Mouse (Mus musculus) embryonic facial prominence, embryonic 13.5 days (tissue): ENCODE data around the gene Spsb1. TPM values are rescaled to one million over a fixed set of nuclear protein-coding genes. Genes with fewer than 3 reads are reported as not detected.

Source experiments
- ATAC-seq: fragments of 200-750 bp; cut with Nextera tagmentation; 2 replicates; pipeline ENCODE4 v1.8.0; 2017; ENCODE audit warnings: low read depth; ENCODE audit not compliant: insufficient number of reproducible peaks, insufficient read depth, low FRiP score, low TSS enrichment
- H3K27ac ChIP-seq: fragments of 300-500 bp; sonication (generic); 2 replicates; pipeline ENCODE4 v1.5.1; 2015; ENCODE audit warnings: moderate library complexity, mild to moderate bottlenecking, inconsistent platforms
- H3K27me3 ChIP-seq: fragments of 300-500 bp; sonication (generic); 2 replicates; pipeline ENCODE4 v1.6.1; 2015; ENCODE audit warnings: mild to moderate bottlenecking, inconsistent platforms
- H3K36me3 ChIP-seq: fragments of 300-500 bp; sonication (generic); 2 replicates; pipeline ENCODE4 v1.6.1; 2015; ENCODE audit warnings: mild to moderate bottlenecking, inconsistent platforms
- H3K4me1 ChIP-seq: fragments of 300-500 bp; sonication (generic); 2 replicates; pipeline ENCODE4 v1.6.1; 2015; ENCODE audit warnings: inconsistent platforms
- H3K4me2 ChIP-seq: fragments of 300-500 bp; sonication (generic); 2 replicates; pipeline ENCODE4 v1.6.1; 2015; ENCODE audit warnings: moderate library complexity, mild to moderate bottlenecking, inconsistent platforms
- H3K4me3 ChIP-seq: fragments of 300-500 bp; sonication (generic); 2 replicates; pipeline ENCODE4 v1.5.1; 2015; ENCODE audit warnings: mild to moderate bottlenecking, inconsistent platforms
- H3K9ac ChIP-seq: fragments of 300-500 bp; sonication (generic); 2 replicates; pipeline ENCODE4 v1.6.1; 2015; ENCODE audit warnings: mild to moderate bottlenecking, inconsistent platforms
- H3K9me3 ChIP-seq: fragments of 300-500 bp; sonication (generic); 2 replicates; pipeline ENCODE4 v1.6.1; 2016; ENCODE audit warnings: inconsistent platforms
- WGBS: fragments of 180-500 bp; shearing (Covaris S2); methylation state at CpG from one replicate; pipeline ENCODE4 v1.1.7; 2015; ENCODE audit warnings: mixed read lengths; 5-methylcytosine and 5-hydroxymethylcytosine counted together
- polyA plus RNA-seq: library from polyadenylated mRNA; unstranded; fragments of >200 nt; fragmentation: Nextera tagmentation; extraction: Ambion mirVana; gene quantifications from 2 replicates; pipeline ENCODE4 v1.2.1, GENCODE M21; 2015

Spsb1 gene
- polyA plus RNA-seq, 1 experiment from 2014 or later = 12.2 TPM

GRCm38 (mm10) chr4:149965242-149965641 lies 10.4 kb upstream of the Spsb1 start:
- ATAC-seq = no peak
- peaks cover 39% of the 10 kb centered on the region for H3K4me1 ChIP-seq
- H3K27ac ChIP-seq = peak overlapping the region; percentile 24; the same call in 1 of the 2 replicates

GRCm38 (mm10) chr4:149964770-149965169 lies 9.9 kb upstream of the Spsb1 start:
- no peaks in the 10 kb centered on the region for H3K27me3 ChIP-seq
- WGBS = 17% methylated on average over 3 of the region's 3 CpGs
- no peak overlapping the region for H3K4me2 ChIP-seq
- no peak for ATAC-seq
- H3K27ac ChIP-seq = peak overlapping the region; percentile 24; the same call in 1 of the 2 replicates
- no peaks in the 10 kb centered on the region for H3K36me3 ChIP-seq
- H3K9ac ChIP-seq = peak overlapping the region; percentile 36; the same call in 1 of the 2 replicates
- peaks cover 39% of the 10 kb centered on the region for H3K4me1 ChIP-seq
- H3K4me3 ChIP-seq = no peak overlapping the region
- no peaks in the 10 kb centered on the region for H3K9me3 ChIP-seq

More at GRCm38 (mm10) chr4:149965242-149965641, 10.4 kb upstream of the Spsb1 start:
- Histone ChIP-seq H3K9ac (0 out of 2 replicates have a peak overlapping the region, but pooled peaks have one; percentile 32), H3K4me2 (no peak overlapping the region), H3K27me3 (no peaks in the 10 kb centered on the region), H3K4me3 (no peak overlapping the region), H3K9me3 (no peaks in the 10 kb centered on the region), H3K36me3 (no peaks in the 10 kb centered on the region)
- 50% methylated on average over 6 of the region's 6 CpGs for whole genome bisulfite sequencing

GRCm38 (mm10) chr4:149964285-149964684 lies 9.4 kb upstream of the Spsb1 start:
- H3K4me2 ChIP-seq = no peak overlapping the region
- ATAC-seq = no peak
- peak overlapping the region; percentile 24; the same call in 1 of the 2 replicates for H3K27ac ChIP-seq
- no peak overlapping the region for H3K4me3 ChIP-seq
- H3K9ac ChIP-seq = no peak overlapping the region
- H3K9me3 ChIP-seq = no peaks in the 10 kb centered on the region
- WGBS = 50% methylated on average over 8 of the region's 8 CpGs
- H3K4me1 ChIP-seq = peaks cover 39% of the 10 kb centered on the region
- H3K27me3 ChIP-seq = no peaks in the 10 kb centered on the region
- H3K36me3 ChIP-seq = no peaks in the 10 kb centered on the region

GRCm38 (mm10) chr4:149960391-149960790 lies 5.5 kb upstream of the Spsb1 start:
- no peak for ATAC-seq
- peaks cover 26% of the 10 kb centered on the region for H3K4me1 ChIP-seq
- H3K9me3 ChIP-seq = no peaks in the 10 kb centered on the region
- no peak overlapping the region for H3K4me2 ChIP-seq
- H3K27ac ChIP-seq = no peak overlapping the region
- no peak overlapping the region for H3K9ac ChIP-seq
- no peak overlapping the region for H3K4me3 ChIP-seq
- no peaks in the 10 kb centered on the region for H3K36me3 ChIP-seq
- 87% methylated on average over 7 of the region's 7 CpGs for WGBS
- H3K27me3 ChIP-seq = peaks cover 17% of the 10 kb centered on the region

- Histone ChIP-seq H3K9me3 (no peaks in the 10 kb centered on the region), H3K4me3 (no peak overlapping the region), H3K9ac (no peak overlapping the region), H3K4me2 (no peak overlapping the region), H3K27ac (no peak overlapping the region), H3K27me3 (peaks cover 18% of the 10 kb centered on the region), H3K36me3 (no peaks in the 10 kb centered on the region), H3K4me1 (peaks cover 22% of the 10 kb centered on the region)
- whole genome bisulfite sequencing = 56% methylated on average over 10 of the region's 10 CpGs
- no peak for ATAC-seq
These were observed 5.0 kb upstream of the Spsb1 start for GRCm38 (mm10) chr4:149959816-149960215.

- Histone ChIP-seq H3K4me2 (no peak overlapping the region), H3K36me3 (no peaks in the 10 kb centered on the region), H3K4me3 (no peak overlapping the region), H3K9me3 (no peaks in the 10 kb centered on the region), H3K4me1 (peaks cover 16% of the 10 kb centered on the region), H3K27me3 (peaks cover 18% of the 10 kb centered on the region), H3K27ac (no peak overlapping the region; the same call in 1 of the 2 replicates), H3K9ac (no peak overlapping the region)
- ATAC-seq = no peak
- WGBS = 4% methylated on average over 5 of the region's 5 CpGs
These were observed 3.7 kb upstream of the Spsb1 start for GRCm38 (mm10) chr4:149958566-149958965.

- H3K9me3 ChIP-seq = no peaks in the 10 kb centered on the region
- ATAC-seq = no peak
- H3K4me3 ChIP-seq = no peak overlapping the region
- H3K27me3 ChIP-seq = peaks cover 18% of the 10 kb centered on the region
- H3K4me2 ChIP-seq = peak overlapping the region; percentile 94
- no peak overlapping the region for H3K9ac ChIP-seq
- H3K4me1 ChIP-seq = peaks cover 32% of the 10 kb centered on the region
- H3K36me3 ChIP-seq = no peaks in the 10 kb centered on the region
- 43% methylated on average over 13 of the region's 13 CpGs for WGBS
- H3K27ac ChIP-seq = no peak overlapping the region
These were observed 1.2 kb upstream of the Spsb1 start for GRCm38 (mm10) chr4:149956048-149956447.

GRCm38 (mm10) chr4:149955631-149956030 lies 788 bp upstream of the Spsb1 start:
- WGBS = 12% methylated on average over 15 of the region's 15 CpGs
- H3K9me3 ChIP-seq = no peaks in the 10 kb centered on the region
- ATAC-seq = no peak
- peaks cover 32% of the 10 kb centered on the region for H3K4me1 ChIP-seq
- peak overlapping the region; percentile 71 for H3K4me3 ChIP-seq
- H3K9ac ChIP-seq = 0 out of 2 replicates have a peak overlapping the region, but pooled peaks have one; percentile 37
- H3K36me3 ChIP-seq = no peaks in the 10 kb centered on the region
- H3K27ac ChIP-seq = peak overlapping the region; percentile 39
- H3K4me2 ChIP-seq = peak overlapping the region; percentile 94
- peaks cover 18% of the 10 kb centered on the region for H3K27me3 ChIP-seq

- peak overlapping the region; percentile 80 for H3K27ac ChIP-seq
- WGBS = 4% methylated on average over 32 of the region's 32 CpGs
- H3K4me2 ChIP-seq = peak overlapping the region; percentile 94
These were observed 992 bp downstream of the Spsb1 start for GRCm38 (mm10) chr4:149953621-149954481.

GRCm38 (mm10) chr4:149952201-149952600 lies 2.6 kb downstream of the Spsb1 start:
- Histone ChIP-seq H3K27me3 (peaks cover 18% of the 10 kb centered on the region), H3K9me3 (no peaks in the 10 kb centered on the region), H3K4me2 (0 out of 2 replicates have a peak overlapping the region, but pooled peaks have one; percentile 94), H3K27ac (no peak overlapping the region), H3K4me1 (peaks cover 58% of the 10 kb centered on the region), H3K36me3 (no peaks in the 10 kb centered on the region), H3K4me3 (no peak overlapping the region), H3K9ac (no peak overlapping the region; the same call in 1 of the 2 replicates)
- WGBS = 90% methylated on average over 9 of the region's 9 CpGs
- no peak for ATAC-seq

More at GRCm38 (mm10) chr4:149953621-149954481, 992 bp downstream of the Spsb1 start:
- no peak for ATAC-seq
- H3K9ac ChIP-seq = peak overlapping the region; percentile 85
- H3K4me3 ChIP-seq = peak overlapping the region; percentile 71
- peaks cover 46% of the 10 kb centered on the region for H3K4me1 ChIP-seq
- no peaks in the 10 kb centered on the region for H3K9me3 ChIP-seq
- H3K36me3 ChIP-seq = no peaks in the 10 kb centered on the region
- H3K27me3 ChIP-seq = peaks cover 18% of the 10 kb centered on the region

- Histone ChIP-seq H3K36me3 (no peaks in the 10 kb centered on the region), H3K4me3 (no peak overlapping the region), H3K27me3 (peaks cover 9% of the 10 kb centered on the region), H3K4me1 (peaks cover 67% of the 10 kb centered on the region), H3K27ac (no peak overlapping the region), H3K9me3 (no peaks in the 10 kb centered on the region), H3K4me2 (no peak overlapping the region), H3K9ac (no peak overlapping the region)
- 87% methylated on average over 13 of the region's 13 CpGs for WGBS
- ATAC-seq = no peak
These were observed 3.6 kb downstream of the Spsb1 start for GRCm38 (mm10) chr4:149951201-149951600.

GRCm38 (mm10) chr4:149949691-149950090 lies 5.2 kb downstream of the Spsb1 start:
- H3K4me3 ChIP-seq = no peak overlapping the region
- no peak overlapping the region for H3K9ac ChIP-seq
- ATAC-seq = no peak
- no peaks in the 10 kb centered on the region for H3K36me3 ChIP-seq
- H3K4me1 ChIP-seq = peaks cover 72% of the 10 kb centered on the region
- no peaks in the 10 kb centered on the region for H3K27me3 ChIP-seq
- no peaks in the 10 kb centered on the region for H3K9me3 ChIP-seq
- no peak overlapping the region for H3K4me2 ChIP-seq
- H3K27ac ChIP-seq = no peak overlapping the region
- WGBS = 59% methylated on average over 13 of the region's 13 CpGs
